12 mouse cellular contexts compared by ENCODE assay signal in genomic region chr7:20064100-20064499, GRCm38 (mm10). TPM values are rescaled to one million over a fixed set of nuclear protein-coding genes. Genes with fewer than 3 reads are reported as not detected.
"Had no signal": no experiment of that assay in that cellular context is flagged by ENCODE, and none has a peak within 500 bp of the region (broad histone marks: within the 10 kb centered on the region; RNA-seq: fewer than 3 reads in every experiment).

No protein-coding gene starts in this region.

RNA-seq across cellular contexts. Expression of gene Vmn1r91, which starts 35.4 kb away (rescaled TPM):
- polyA plus RNA-seq: kidney, embryonic 15.5 days; limb, embryonic 10.5 days; limb, embryonic 14.5 days; liver, embryonic 11.5 days; liver, embryonic 16.5 days; lung, embryonic 15.5 days; macrophage; midbrain, embryonic 11.5 days; midbrain, embryonic 15.5 days; neural tube, embryonic 12.5 days; stomach, embryonic 14.5 days; thymus, postnatal 0 days had no signal

RNA-seq across cellular contexts. Expression of gene Gm16442, which starts 58.3 kb away (rescaled TPM):
- polyA plus RNA-seq: kidney, embryonic 15.5 days; limb, embryonic 10.5 days; limb, embryonic 14.5 days; liver, embryonic 11.5 days; liver, embryonic 16.5 days; lung, embryonic 15.5 days; macrophage; midbrain, embryonic 11.5 days; midbrain, embryonic 15.5 days; neural tube, embryonic 12.5 days; stomach, embryonic 14.5 days; thymus, postnatal 0 days had no signal
